Comparison of ENCODE assay signal across 7 mouse cellular contexts in genomic region chr11:20561323-20562002, GRCm38 (mm10). TPM values are rescaled to one million over a fixed set of nuclear protein-coding genes. Genes with fewer than 3 reads are reported as not detected.
A peak's percentile ranks its signal among the peaks of the same experiment; 100 is the strongest.
DNase-seq lines count a peak whose midpoint lies in the region; ATAC-seq lines count a peak whose summit lies in the region.

No protein-coding gene starts in this region.

- H3K9ac ChIP-seq in kidney, embryonic 14.5 days (ENCODE audit: low read depth, low read length) = no peak overlapping the region

- H3K27ac ChIP-seq in kidney, embryonic 14.5 days (ENCODE audit: low read depth, low read length) = no peak overlapping the region

- peak; percentile 42 to 44 for DNase-seq in B cell, adult 2 months
- DNase-seq in Muller cell, postnatal 12 days (ENCODE audit: inconsistent ontology term) = peak; percentile 78
- peak; percentile 18 for DNase-seq in heart, adult 8-10 months (ENCODE audit: low spot score)
- peak; percentile 56 for DNase-seq in lung, postnatal 10 days
- peak; percentile 23 for DNase-seq in retina, postnatal 7 days (ENCODE audit: low read depth, low spot score)

- H3K4me1 ChIP-seq in kidney, embryonic 14.5 days (ENCODE audit: control insufficient read depth, insufficient read depth, low read length) = 0 out of 2 replicates have a peak, but pooled peaks cover 4% of the 10 kb centered on the region

- peak; percentile 90 for ATAC-seq in common myeloid progenitor, adult 5-6 weeks (replicated peaks; ENCODE audit: low read depth, poor library complexity, severe bottlenecking)
- ATAC-seq in kidney, embryonic 14.5 days (ENCODE audit: low FRiP score, low TSS enrichment) = peak; percentile 94

- peak overlapping the region; percentile 44 for H3K4me2 ChIP-seq in kidney, embryonic 14.5 days (replicated peaks; ENCODE audit: low read depth, low read length)

- H3K27me3 ChIP-seq in kidney, embryonic 14.5 days (ENCODE audit: control insufficient read depth, insufficient read depth, low read length) = no peaks in the 10 kb centered on the region

- peak overlapping the region; percentile 15; the same call in 1 of the 2 replicates for H3K4me3 ChIP-seq in kidney, embryonic 14.5 days (ENCODE audit: low read length)

- H3K36me3 ChIP-seq in kidney, embryonic 14.5 days (ENCODE audit: control insufficient read depth, insufficient read depth, low read length) = no peaks in the 10 kb centered on the region

- 8% methylated on average over 13 of the region's 13 CpGs for WGBS in kidney, embryonic 14.5 days

- H3K9me3 ChIP-seq in kidney, embryonic 14.5 days (ENCODE audit: control insufficient read depth, low read length) = no peaks in the 10 kb centered on the region

RNA-seq across cellular contexts. Expression of gene Sertad2, which starts 18.4 kb away (rescaled TPM):
- 11.8 and 12.6 TPM in 2 replicates for total RNA-seq in common myeloid progenitor, adult 5-6 weeks (2017)
- 10 to 100 TPM; 17.2 to 22.2 (median 20.1) TPM for total RNA-seq in heart, adult 8-10 months (2022)
- polyA plus RNA-seq in kidney, embryonic 14.5 days (2014; fragmentation: Nextera tagmentation; extraction: Ambion mirVana) = 24.4 and 34.9 TPM in 2 replicates

Comparison
In these comparisons a context has a peak if more than half of its experiments do, and no peak if none do; other contexts are left out.
1. DNase-seq: peak in every context shown above with its lines; median percentile 78 in Muller cell, postnatal 12 days; 56 in lung, postnatal 10 days; 43 in B cell, adult 2 months; 23 in retina, postnatal 7 days; 18 in heart, adult 8-10 months.